Mouse (Mus musculus) NIH3T3 (cell line): ENCODE data around the gene C330021F23Rik.
A peak's percentile ranks its signal among the peaks of the same experiment; 100 is the strongest.
"Not testable (repeated sequence)": the region's sequence is repeated elsewhere in the genome, so short reads cannot be mapped to it uniquely, and the experiment has no call there.

Experiments
- DNase-seq: peaks from one replicate; pipeline ENCODE4 v3.0.0-alpha.2; 2012; ENCODE audit warnings: low read depth

Gene C330021F23Rik

DNA sequence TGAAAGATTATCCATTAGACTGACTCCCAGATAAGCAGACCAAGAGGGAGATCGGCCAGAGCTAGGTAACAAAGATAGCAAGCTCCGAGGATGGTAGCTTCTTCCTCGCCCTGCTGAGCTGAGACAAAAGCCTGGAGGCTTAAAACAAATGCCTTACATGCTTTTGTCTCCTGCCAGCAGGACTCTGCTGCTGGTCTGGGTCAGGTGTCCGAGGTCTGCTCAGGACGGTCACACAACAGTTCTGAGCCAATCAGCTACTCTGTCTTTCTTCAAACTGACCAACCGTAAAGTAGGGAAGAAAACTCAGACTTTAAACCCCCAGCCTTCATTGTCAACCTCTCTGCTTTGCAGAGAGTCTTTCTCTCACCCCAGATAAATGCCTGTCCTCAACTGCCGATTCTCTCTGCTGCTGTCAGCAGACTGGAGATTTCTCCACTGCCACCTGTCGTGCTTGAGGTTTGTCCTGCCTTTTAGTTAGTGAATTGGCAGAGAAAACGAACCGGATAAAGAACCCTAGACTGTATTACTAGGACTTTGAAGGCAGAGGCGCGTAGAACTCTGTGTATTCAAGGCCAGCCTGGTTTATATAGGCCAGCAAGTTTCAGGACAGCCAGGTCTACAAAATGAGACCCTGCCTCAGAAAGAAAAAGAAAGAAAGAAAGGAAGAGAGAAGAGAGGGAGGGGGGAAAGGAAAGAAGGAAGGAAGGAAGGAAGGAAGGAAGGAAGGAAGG, at the start of gene C330021F23Rik:
Gene C330021F23Rik, plus strand, starts transcription at position 350 of the 731 bp plus-strand sequence.
- peak; percentile 33 for DNase-seq

GRCm38 (mm10) chr8:3522007-3522697, 45.6 kb upstream of the C330021F23Rik start:
- DNase-seq: no peak

- DNase-seq: no peak
Measured at GRCm38 (mm10) chr8:3530816-3531215, 37.0 kb upstream of the C330021F23Rik start.

- no peak for DNase-seq
Measured at GRCm38 (mm10) chr8:3531936-3532335, 35.9 kb upstream of the C330021F23Rik start.

DNA sequence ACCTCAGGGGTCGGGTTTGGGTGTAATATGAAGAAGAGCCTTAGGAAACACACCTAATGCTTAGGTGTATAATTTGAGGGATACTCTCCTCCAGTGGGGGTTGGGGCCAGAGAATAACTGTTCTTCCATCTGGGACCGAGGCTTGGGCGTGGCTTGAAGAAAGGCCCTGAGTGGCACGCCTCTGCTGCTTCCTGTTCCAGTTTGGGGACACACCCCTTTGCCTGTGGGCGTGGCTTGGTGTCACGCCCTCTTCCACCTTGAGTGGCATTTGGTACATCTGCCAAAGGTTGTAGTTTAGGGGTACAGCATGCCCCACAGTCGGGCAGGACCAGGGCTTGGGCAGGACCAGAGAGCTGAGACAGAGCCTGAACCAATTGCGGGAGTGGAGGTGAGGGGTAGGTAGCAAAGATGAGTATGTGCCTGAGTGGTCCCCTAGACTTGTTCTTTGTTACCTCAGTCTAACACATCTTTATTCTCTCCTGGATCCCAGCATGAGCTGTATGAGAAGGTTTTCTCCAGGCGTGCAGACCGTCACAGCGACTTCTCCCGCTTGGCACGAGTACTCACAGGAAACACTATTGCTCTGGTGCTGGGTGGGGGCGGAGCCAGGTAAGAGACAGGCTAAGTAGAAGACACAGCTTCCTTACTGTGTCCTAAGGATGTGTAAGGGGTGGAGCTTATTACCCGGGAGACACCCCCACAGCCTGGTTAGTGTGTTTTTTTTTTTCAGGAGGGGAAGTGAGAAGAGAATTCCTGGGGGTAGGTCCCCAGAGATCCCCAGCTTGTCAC, 31.5 kb upstream of the C330021F23Rik start:
- no peak for DNase-seq

DNA sequence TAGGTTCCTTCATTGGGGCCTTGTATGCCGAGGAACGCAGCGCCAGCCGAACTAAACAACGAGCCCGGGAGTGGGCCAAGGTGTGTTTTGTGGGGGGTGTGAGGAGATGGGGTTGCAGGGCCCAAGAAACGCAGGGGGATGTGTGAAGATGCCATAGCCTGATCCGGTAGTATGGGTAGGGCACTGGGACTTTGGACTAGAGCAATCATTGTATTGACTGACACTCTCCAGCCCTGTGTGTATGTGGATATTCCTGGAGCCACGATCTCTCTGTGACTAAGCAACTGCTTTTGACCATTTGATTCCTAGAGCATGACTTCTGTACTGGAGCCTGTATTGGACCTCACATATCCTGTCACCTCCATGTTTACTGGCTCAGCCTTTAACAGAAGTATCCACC, 30.9 kb upstream of the C330021F23Rik start:
- no peak for DNase-seq

- DNase-seq: no peak
Measured at GRCm38 (mm10) chr8:3537666-3538065, 30.1 kb upstream of the C330021F23Rik start.

DNA sequence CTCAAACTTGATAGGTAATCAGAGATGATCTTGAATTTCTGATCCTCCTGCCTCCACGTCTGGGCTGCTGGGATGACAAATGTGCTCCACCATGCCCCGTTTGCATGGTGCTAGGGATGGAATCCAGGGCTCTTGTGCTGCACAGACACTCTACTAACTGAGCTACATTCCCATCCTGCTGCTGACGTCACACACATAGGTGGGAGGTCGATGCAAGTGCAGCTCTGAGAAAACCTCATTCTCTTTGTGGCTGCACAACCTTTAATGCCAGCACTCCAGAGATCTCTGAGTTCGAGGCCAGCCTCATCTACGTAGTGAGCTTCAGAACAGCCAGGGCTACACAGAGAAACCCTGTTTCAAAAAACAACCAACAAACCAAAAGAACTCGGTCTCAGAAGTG, 28.6 kb upstream of the C330021F23Rik start:
- DNase-seq: no peak

DNA sequence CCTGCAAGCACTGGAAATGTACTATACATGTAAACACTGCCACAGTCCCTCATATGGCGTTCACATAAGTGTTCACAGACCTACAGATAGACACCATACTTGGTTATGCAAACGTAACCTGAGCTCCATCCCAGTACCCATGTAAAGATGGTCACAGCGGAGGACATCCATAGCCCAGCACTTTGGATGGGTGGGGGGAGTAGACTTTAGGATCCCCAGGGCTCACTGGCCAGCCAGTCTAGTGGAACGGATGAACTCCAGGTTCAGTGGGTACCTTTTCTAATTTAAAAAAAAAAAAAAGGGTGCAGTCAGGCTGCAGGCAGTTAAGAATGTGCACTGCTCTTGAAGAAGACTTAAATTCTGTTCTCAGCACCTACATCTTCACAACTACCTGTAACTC, 27.7 kb upstream of the C330021F23Rik start:
- no peak for DNase-seq

DNA sequence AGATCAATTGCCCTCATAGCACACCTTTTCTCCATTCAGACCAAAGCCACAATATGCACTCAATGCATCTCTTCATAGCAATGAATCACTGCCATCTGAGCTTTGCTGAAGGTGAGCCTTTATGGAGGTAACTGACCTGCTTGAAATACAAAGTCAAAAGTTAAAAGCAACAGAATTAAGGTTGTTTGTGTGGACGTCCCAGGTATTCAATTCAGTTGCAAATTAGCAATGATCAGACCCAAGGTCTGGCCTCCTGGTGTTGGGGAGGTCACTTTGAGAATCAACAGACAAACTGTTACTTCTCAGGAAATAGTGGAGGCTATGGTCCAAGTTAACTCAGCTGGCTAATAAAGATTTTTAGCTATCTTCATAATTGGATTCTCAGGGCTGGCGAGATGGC, 21.3 kb upstream of the C330021F23Rik start:
- no peak for DNase-seq

- DNase-seq: peak; percentile 26
Measured at GRCm38 (mm10) chr8:3552240-3552639, 15.6 kb upstream of the C330021F23Rik start.

DNA sequence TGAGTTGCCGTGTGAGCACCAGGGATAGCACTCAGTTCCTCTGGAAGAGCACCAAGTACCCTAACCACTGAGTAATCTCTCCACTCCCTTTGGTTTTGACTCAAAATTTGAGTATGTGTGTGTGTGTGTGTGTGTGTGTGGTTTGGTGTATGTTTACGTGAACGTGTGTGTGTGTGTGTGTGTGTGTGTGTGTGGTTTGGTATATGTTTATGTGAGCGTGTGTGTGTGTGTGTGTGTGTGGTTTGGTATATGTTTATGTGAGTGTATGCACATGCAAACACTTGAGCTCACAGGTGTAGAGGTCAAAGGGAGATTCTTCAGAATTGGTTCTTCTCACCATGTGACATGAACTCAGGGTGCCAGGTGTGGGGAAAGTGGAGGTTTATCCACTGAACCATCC, 11.7 kb upstream of the C330021F23Rik start:
- DNase-seq: no peak

- DNase-seq: no peak
Measured at GRCm38 (mm10) chr8:3568378-3568777, 588 bp downstream of the C330021F23Rik start.

GRCm38 (mm10) chr8:3569784-3570183, 2.0 kb downstream of the C330021F23Rik start:
- DNase-seq: no peak

DNA sequence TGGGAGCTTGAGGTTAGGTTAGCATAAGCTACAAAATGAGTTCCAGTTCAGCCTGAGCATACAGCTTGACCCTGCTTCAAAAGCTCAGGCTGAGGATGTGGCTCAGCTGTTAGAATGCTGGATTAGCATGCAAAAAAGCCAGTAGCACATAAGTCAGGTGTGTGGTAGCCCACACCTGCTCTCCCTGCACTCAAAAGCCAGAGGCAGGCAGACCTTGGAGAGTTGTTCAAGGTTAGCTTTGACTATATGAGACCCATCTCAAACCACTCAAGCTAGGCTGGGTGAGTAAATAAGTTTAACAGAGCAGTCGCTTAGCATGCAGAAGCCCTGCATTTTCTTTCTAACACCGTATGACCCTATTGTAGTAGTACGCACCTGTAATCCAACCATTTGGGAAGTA, 6.8 kb downstream of the C330021F23Rik start:
- no peak for DNase-seq

GRCm38 (mm10) chr8:3576211-3576960, 8.6 kb downstream of the C330021F23Rik start:
- no peak for DNase-seq

- no peak for DNase-seq
Measured at GRCm38 (mm10) chr8:3579390-3580364, 11.9 kb downstream of the C330021F23Rik start.

GRCm38 (mm10) chr8:3581961-3582360, 14.2 kb downstream of the C330021F23Rik start:
- not testable (repeated sequence) for DNase-seq

- DNase-seq: no peak
Measured at GRCm38 (mm10) chr8:3586452-3586851, 18.7 kb downstream of the C330021F23Rik start.

DNA sequence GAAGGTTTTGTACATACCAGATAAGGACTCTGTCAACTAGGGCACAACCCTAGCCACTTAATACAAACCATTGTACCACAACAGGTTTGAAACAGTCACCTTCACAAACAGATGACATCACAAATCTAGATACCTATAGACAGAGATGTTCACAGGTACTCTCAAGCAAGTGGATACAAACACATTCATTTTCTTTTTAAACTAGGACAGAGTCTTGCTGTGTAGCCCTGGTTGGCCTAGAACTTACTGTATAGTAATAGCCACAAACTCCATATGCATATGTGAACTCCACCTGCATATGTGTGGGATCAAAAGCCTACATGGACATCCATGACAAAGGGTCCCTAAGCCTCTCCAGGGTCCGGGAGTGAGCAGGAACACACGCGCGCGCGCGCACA, 19.2 kb downstream of the C330021F23Rik start, which contains the start of gene Camsap3:
Gene Camsap3, plus strand, starts transcription at position 301 of the 398 bp plus-strand sequence.
- DNase-seq: no peak
